Mouse (Mus musculus): ENCODE data around the gene Cdk8. TPM values are rescaled to one million over a fixed set of nuclear protein-coding genes. Genes with fewer than 3 reads are reported as not detected.
A peak's percentile ranks its signal among the peaks of the same experiment; 100 is the strongest.

Gene Cdk8
- polyA plus RNA-seq, 1 experiment from 2014 or later: 8.4 TPM

DNA sequence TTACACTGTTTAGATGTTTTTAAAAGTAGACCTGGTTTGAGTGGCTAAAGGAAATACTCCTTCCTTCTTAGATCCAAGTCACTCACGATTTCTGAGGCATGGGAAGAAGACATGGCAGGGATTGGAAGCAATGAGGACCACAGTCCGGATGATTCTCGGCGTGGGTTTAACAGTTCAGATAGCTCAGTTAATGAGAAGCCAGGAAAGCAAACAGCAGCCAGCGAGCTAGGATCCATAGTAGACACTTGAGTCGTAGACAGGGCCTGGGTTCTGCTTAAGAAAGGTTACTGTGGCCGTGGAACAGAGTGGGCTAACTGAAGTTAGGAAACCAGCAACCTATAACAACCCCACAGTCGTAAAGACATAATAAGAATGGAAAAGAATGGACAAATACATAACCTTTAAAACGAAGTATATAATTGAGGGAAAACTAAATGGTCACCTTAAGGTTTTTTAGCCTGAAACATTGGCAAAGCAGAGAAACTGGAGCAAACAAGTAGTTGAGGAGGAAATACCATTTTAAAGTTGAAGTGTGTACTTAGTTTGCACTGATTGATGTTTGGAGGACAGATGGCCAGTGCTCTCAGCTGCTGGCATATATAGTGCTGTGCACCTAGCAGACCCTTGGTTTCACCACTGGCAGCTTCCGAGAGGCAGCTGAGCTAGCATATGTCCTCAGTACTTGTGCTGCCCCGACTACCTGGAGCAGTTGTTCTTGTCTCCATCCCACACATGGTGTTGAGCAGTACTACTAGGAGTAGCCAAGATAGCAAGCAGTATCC lies 63.1 kb downstream of the Cdk8 start:
- H3K4me3 ChIP-seq (ENCODE audit: low read length): no peak overlapping the region
- WGBS: 60% methylated on average over 11 of the region's 11 CpGs
- H3K27me3 ChIP-seq (ENCODE audit: control insufficient read depth, insufficient read depth, low read depth, low read length): no peaks in the 10 kb centered on the region
- no peaks in the 10 kb centered on the region for H3K9me3 ChIP-seq (ENCODE audit: control insufficient read depth, low read length)
- peaks cover 9% of the 10 kb centered on the region; the same call in 1 of the 2 replicates for H3K36me3 ChIP-seq (ENCODE audit: control insufficient read depth, insufficient read depth, low read length)
- peaks cover 6% of the 10 kb centered on the region; the same call in 1 of the 2 replicates for H3K4me1 ChIP-seq (replicated peaks; ENCODE audit: control insufficient read depth, insufficient read depth, low read length)
- peak; percentile 85 for ATAC-seq (ENCODE audit: low read depth)
- H3K4me2 ChIP-seq (ENCODE audit: low read depth, low read length): peak overlapping the region; percentile 30; the same call in 1 of the 2 replicates
- no peak overlapping the region for H3K9ac ChIP-seq (ENCODE audit: low read length)
- H3K27ac ChIP-seq (ENCODE audit: low read length): peak overlapping the region; percentile 70

DNA sequence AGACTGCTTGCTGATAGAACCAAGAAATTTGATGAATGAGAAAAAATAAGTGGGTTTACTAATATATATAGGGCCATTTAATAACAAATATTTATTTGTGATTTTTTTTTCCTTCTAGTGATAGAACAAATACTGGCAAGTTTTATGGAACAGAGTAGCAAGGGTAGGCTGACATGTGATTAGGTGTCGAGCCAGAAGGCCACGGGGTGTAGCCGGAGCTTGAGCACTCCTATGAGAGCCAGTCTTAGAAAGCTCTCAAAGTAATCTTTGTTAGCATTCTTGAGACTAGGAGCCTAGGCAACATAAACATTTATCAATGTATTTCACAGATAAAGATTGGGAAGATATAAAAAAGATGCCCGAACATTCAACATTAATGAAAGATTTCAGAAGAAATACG lies 63.8 kb downstream of the Cdk8 start:
- no peak for ATAC-seq (ENCODE audit: low read depth)
- no peak overlapping the region for H3K9ac ChIP-seq (ENCODE audit: low read length)
- no peaks in the 10 kb centered on the region for H3K9me3 ChIP-seq (ENCODE audit: control insufficient read depth, low read length)

DNA sequence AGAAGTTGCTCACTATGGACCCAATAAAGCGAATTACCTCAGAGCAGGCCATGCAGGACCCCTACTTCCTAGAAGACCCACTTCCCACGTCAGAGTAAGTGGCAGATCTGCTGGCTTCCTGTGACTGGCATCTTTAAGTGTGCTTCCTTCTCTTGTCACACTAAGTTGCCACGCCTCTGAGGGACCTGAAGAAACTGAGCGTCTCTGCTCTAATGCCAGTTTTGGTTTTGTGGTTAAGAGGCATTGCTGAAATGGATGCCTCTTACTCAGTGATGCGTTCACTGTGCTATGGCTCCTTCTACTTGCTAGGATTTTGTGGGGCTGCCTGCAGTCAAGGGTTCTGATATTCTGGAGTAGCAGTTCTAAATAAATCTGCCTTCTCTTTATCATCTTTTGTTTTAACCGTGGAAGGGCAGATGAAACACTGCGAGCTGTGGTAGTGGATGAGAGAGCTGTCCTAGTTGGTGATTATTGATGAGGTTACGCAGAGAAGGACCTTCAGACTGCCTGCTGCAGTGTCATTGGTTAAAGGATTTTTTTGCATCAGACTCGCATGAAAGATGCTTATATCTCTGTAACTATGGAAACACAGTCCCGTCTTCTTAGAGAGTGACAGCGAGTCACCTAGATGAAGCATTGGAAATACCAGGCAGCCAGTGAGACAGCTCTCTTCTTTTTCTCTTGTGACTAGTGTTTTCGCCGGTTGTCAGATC lies 67.9 kb downstream of the Cdk8 start:
- Histone ChIP-seq H3K4me3 (ENCODE audit: low read length) (no peak overlapping the region), H3K4me1 (replicated peaks; ENCODE audit: control insufficient read depth, insufficient read depth, low read length) (no peaks in the 10 kb centered on the region), H3K9ac (ENCODE audit: low read length) (no peak overlapping the region), H3K4me2 (ENCODE audit: low read depth, low read length) (no peak overlapping the region), H3K9me3 (ENCODE audit: control insufficient read depth, low read length) (no peaks in the 10 kb centered on the region), H3K36me3 (ENCODE audit: control insufficient read depth, insufficient read depth, low read length) (peaks cover 16% of the 10 kb centered on the region), H3K27ac (ENCODE audit: low read length) (no peak overlapping the region), H3K27me3 (ENCODE audit: control insufficient read depth, insufficient read depth, low read depth, low read length) (no peaks in the 10 kb centered on the region)
- ATAC-seq (ENCODE audit: low read depth): no peak
- 75% methylated on average over 13 of the region's 13 CpGs for WGBS

More for the DNA sequence above, 63.8 kb downstream of the Cdk8 start:
- 67% methylated on average over 5 of the region's 5 CpGs for WGBS
- no peak overlapping the region for H3K4me3 ChIP-seq (ENCODE audit: low read length)
- no peaks in the 10 kb centered on the region for H3K27me3 ChIP-seq (ENCODE audit: control insufficient read depth, insufficient read depth, low read depth, low read length)
- peaks cover 6% of the 10 kb centered on the region; the same call in 1 of the 2 replicates for H3K4me1 ChIP-seq (replicated peaks; ENCODE audit: control insufficient read depth, insufficient read depth, low read length)
- H3K27ac ChIP-seq (ENCODE audit: low read length): peak overlapping the region; percentile 66
- H3K4me2 ChIP-seq (ENCODE audit: low read depth, low read length): no peak overlapping the region; the same call in 1 of the 2 replicates
- H3K36me3 ChIP-seq (ENCODE audit: control insufficient read depth, insufficient read depth, low read length): peaks cover 11% of the 10 kb centered on the region; the same call in 1 of the 2 replicates

DNA sequence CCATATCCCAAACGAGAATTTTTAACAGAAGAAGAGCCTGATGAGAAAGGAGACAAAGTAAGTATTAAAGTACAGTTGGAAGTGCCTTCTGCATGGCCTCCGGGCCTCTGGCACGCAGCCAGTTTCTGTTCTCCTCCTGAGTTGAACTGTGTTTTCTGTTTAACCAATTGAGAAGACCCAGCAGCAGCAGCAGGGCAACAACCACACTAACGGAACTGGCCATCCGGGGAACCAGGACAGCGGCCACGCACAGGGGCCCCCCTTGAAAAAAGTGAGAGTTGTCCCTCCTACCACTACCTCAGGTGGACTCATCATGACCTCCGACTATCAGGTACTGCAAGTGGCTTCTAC lies 68.5 kb downstream of the Cdk8 start:
- Histone ChIP-seq H3K4me1 (replicated peaks; ENCODE audit: control insufficient read depth, insufficient read depth, low read length) (no peaks in the 10 kb centered on the region), H3K27ac (ENCODE audit: low read length) (no peak overlapping the region), H3K9me3 (ENCODE audit: control insufficient read depth, low read length) (no peaks in the 10 kb centered on the region), H3K4me2 (ENCODE audit: low read depth, low read length) (no peak overlapping the region), H3K4me3 (ENCODE audit: low read length) (no peak overlapping the region), H3K36me3 (ENCODE audit: control insufficient read depth, insufficient read depth, low read length) (peaks cover 16% of the 10 kb centered on the region), H3K27me3 (ENCODE audit: control insufficient read depth, insufficient read depth, low read depth, low read length) (no peaks in the 10 kb centered on the region), H3K9ac (ENCODE audit: low read length) (no peak overlapping the region)
- 63% methylated on average over 8 of the region's 8 CpGs for WGBS
- no peak for ATAC-seq (ENCODE audit: low read depth)

DNA sequence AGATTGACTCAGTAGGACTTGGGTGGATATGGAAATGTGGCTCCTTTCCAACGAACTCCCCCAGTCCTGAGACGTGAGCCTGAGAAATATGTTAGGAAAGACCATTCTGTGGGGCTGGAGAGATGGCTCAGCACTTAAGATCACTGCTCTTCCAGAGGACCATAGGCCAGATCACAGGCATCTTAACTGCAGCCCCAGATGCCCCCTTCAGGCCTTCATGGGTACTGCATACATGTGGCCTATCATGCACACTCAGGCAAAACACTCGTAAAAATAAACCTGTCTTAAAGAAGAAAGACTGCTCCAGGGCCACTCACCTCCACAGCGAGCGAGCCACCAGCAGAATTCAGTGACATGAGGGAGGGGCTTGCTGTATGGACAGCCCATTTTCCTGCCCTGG lies 72.4 kb downstream of the Cdk8 start:
- Histone ChIP-seq H3K9me3 (ENCODE audit: control insufficient read depth, low read length) (no peaks in the 10 kb centered on the region), H3K4me2 (ENCODE audit: low read depth, low read length) (no peak overlapping the region), H3K4me3 (ENCODE audit: low read length) (no peak overlapping the region), H3K27ac (ENCODE audit: low read length) (no peak overlapping the region), H3K27me3 (ENCODE audit: control insufficient read depth, insufficient read depth, low read depth, low read length) (no peaks in the 10 kb centered on the region), H3K9ac (ENCODE audit: low read length) (no peak overlapping the region), H3K36me3 (ENCODE audit: control insufficient read depth, insufficient read depth, low read length) (peaks cover 7% of the 10 kb centered on the region), H3K4me1 (replicated peaks; ENCODE audit: control insufficient read depth, insufficient read depth, low read length) (no peaks in the 10 kb centered on the region; the same call in 1 of the 2 replicates)
- WGBS: 77% methylated on average over 5 of the region's 5 CpGs
- peak; percentile 46; the same call in 1 of the 2 replicates for ATAC-seq (ENCODE audit: low read depth)

DNA sequence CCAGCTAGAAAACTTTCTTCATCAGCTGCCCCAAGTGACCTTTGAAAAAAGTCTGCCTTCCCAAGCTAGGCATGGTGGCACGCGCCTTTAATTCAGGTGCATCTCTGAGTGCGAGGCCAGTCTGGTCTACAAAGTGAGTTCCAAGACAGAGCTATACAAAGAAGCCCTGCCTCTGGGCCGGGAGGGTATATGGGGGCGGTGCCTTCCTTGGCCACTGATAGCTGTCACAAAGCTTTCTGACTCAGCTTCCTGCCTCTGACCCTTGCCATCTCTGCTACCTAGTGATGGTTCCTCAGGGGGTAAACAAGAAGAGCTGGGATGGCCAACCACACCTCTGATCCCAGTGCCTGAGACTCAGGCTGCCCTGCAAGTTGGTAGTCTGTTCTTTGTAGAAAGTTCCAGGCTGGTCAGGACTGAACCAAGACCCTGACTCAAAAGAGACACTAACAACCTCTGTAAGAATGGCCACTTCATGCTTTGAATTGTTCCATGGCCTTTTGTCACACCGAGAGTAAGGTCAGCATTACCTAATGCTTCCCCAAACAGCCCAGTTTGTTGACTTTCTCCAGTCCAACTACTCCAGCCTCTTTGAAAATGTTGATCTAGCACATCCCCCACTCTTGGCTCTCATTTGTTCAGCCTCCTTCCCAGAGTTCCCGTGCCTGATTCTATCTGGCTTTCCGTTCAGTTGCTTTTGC lies 76.2 kb downstream of the Cdk8 start:
- Histone ChIP-seq H3K27ac (ENCODE audit: low read length) (peak overlapping the region; percentile 4), H3K4me2 (ENCODE audit: low read depth, low read length) (no peak overlapping the region), H3K4me1 (replicated peaks; ENCODE audit: control insufficient read depth, insufficient read depth, low read length) (no peaks in the 10 kb centered on the region; the same call in 1 of the 2 replicates), H3K9me3 (ENCODE audit: control insufficient read depth, low read length) (no peaks in the 10 kb centered on the region), H3K27me3 (ENCODE audit: control insufficient read depth, insufficient read depth, low read depth, low read length) (no peaks in the 10 kb centered on the region), H3K4me3 (ENCODE audit: low read length) (no peak overlapping the region), H3K9ac (ENCODE audit: low read length) (no peak overlapping the region), H3K36me3 (ENCODE audit: control insufficient read depth, insufficient read depth, low read length) (0 out of 2 replicates have a peak, but pooled peaks cover 4% of the 10 kb centered on the region)
- ATAC-seq (ENCODE audit: low read depth): peak; percentile 51
- WGBS: 60% methylated on average over 8 of the region's 8 CpGs

DNA sequence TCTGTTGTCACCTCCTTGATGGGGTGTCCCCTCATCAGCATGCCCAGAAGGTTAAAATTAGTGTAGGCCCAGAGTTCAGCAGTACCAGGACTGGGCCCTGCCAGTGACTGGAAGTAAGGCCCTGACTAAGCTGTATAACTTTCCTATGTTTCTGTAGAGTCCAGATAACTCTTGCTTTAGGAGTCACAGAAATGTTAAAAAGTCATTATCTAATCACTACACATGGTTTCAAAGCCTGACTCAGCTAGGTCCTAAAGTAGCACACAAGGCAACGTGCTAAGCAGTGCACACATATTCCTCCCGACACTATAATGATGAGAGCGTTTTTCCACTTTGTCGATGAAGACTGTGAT lies 76.7 kb downstream of the Cdk8 start:
- Histone ChIP-seq H3K27me3 (ENCODE audit: control insufficient read depth, insufficient read depth, low read depth, low read length) (no peaks in the 10 kb centered on the region), H3K9me3 (ENCODE audit: control insufficient read depth, low read length) (no peaks in the 10 kb centered on the region), H3K36me3 (ENCODE audit: control insufficient read depth, insufficient read depth, low read length) (0 out of 2 replicates have a peak, but pooled peaks cover 4% of the 10 kb centered on the region), H3K9ac (ENCODE audit: low read length) (no peak overlapping the region), H3K4me3 (ENCODE audit: low read length) (no peak overlapping the region), H3K4me1 (replicated peaks; ENCODE audit: control insufficient read depth, insufficient read depth, low read length) (no peaks in the 10 kb centered on the region; the same call in 1 of the 2 replicates), H3K27ac (ENCODE audit: low read length) (peak overlapping the region; percentile 4; the same call in 1 of the 2 replicates), H3K4me2 (ENCODE audit: low read depth, low read length) (no peak overlapping the region)
- no peak; the same call in 1 of the 2 replicates for ATAC-seq (ENCODE audit: low read depth)
- WGBS: 91% methylated on average over 4 of the region's 4 CpGs

DNA sequence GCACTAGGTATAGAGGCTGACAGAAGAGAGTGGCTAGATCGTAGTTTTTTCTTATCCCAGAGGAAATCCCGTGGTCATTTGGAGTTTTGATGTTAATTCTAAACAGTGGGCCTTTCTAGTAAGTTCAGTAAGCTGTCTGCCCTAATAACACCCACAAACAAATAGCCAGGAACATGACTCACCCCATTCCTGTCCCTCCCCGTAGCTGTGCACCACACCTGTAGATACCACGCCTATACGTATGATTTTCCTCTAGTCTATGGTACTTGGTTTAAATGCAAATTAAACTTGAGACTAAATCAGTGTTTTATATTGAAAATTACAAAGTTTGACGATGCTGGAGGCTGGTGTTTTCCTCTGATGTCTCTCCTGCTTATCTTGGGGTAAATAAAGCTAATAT lies 83.5 kb downstream of the Cdk8 start:
- 50% methylated on average over 6 of the region's 6 CpGs for WGBS
- Histone ChIP-seq H3K9ac (ENCODE audit: low read length) (no peak overlapping the region), H3K4me2 (ENCODE audit: low read depth, low read length) (no peak overlapping the region), H3K27ac (ENCODE audit: low read length) (peak overlapping the region; percentile 80), H3K4me1 (replicated peaks; ENCODE audit: control insufficient read depth, insufficient read depth, low read length) (peaks cover 18% of the 10 kb centered on the region), H3K36me3 (ENCODE audit: control insufficient read depth, insufficient read depth, low read length) (no peaks in the 10 kb centered on the region), H3K9me3 (ENCODE audit: control insufficient read depth, low read length) (no peaks in the 10 kb centered on the region), H3K4me3 (ENCODE audit: low read length) (no peak overlapping the region), H3K27me3 (ENCODE audit: control insufficient read depth, insufficient read depth, low read depth, low read length) (no peaks in the 10 kb centered on the region)
- no peak for ATAC-seq (ENCODE audit: low read depth)

Data from lung, embryonic 16.5 days (tissue).